Mouse (Mus musculus): ENCODE data around the gene Cacna1s.

Gene Cacna1s

DNA sequence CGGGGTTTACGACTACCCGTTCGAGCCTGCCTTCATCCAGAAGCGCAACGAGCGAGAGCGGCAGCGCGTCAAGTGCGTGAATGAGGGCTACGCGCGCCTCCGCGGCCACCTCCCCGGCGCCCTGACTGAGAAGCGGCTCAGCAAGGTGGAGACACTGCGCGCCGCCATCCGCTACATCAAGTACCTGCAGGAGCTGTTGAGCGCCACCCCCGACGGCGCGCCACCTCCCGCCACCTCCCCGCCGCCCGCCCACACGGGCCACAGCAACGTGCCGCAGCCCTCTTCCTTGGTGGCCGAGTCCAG lies 1.6 kb upstream of the Cacna1s start:
- in situ Hi-C loops (cut with MboI, MseI): loop anchor here (10.0 to 25.0 kb wide), 2 partner anchors 1211 to 1746 kb away; no protein-coding TSS in a partner anchor

DNA sequence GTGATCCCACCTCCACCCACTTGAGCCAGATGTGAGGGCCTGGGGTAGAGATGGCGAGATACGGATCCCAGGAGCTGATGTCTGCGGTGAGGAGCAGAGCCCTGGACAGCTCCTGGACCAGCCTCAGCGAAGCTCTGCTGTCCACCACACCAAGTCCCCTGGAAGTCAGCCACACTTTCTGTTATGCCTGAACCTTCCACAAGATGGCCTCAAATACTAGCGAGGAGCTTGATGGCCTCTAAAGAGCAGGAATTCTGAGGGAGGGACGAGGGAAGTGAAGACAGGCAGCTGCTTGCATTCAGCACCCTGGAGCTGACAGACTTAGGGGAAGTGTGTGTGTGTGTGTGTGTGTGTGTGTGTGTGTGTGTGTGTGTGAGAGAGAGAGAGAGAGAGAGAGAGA lies 1.1 kb upstream of the Cacna1s start:
- in situ Hi-C loops (cut with MboI, MseI): loop anchor here (10.0 to 25.0 kb wide), 2 partner anchors 1211 to 1747 kb away; no protein-coding TSS in a partner anchor

GRCm38 (mm10) chr1:136055771-136056170 lies 3.2 kb downstream of the Cacna1s start:
- in situ Hi-C loops (cut with MboI, MseI): loop anchor here (10.0 to 25.0 kb wide), 2 partner anchors 1207 to 1751 kb away; no protein-coding TSS in a partner anchor

- in situ Hi-C loops (cut with MboI, MseI): loop anchor here (10.0 to 25.0 kb wide), 2 partner anchors 1204 to 1754 kb away; no protein-coding TSS in a partner anchor
Measured at GRCm38 (mm10) chr1:136058594-136058993, 6.0 kb downstream of the Cacna1s start.

- in situ Hi-C loops (cut with MboI, MseI): loop anchor here (25.0 kb wide), 1 partner anchor 1201 kb away; no protein-coding TSS in a partner anchor
Measured at GRCm38 (mm10) chr1:136061041-136061789, 8.7 kb downstream of the Cacna1s start.

DNA sequence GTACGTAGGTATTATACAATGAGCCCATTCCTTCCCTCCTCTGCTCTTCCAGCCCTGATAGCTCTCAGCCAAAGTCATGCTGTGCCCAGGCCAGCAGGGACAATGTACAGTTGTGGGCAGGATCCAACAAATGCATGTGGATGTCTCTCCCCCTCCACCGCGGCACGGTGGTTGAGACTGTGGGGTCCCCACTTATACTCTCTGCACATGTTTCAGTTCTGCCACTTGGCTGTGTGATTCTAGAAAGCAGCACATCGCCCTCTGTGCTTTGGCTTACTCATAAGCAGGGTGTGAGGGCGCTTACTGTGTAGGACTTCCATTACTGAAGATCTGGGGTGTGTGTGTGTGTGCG lies 9.2 kb downstream of the Cacna1s start:
- in situ Hi-C loops (cut with MboI, MseI): loop anchor here (25.0 kb wide), 1 partner anchor 1201 kb away; no protein-coding TSS in a partner anchor

DNA sequence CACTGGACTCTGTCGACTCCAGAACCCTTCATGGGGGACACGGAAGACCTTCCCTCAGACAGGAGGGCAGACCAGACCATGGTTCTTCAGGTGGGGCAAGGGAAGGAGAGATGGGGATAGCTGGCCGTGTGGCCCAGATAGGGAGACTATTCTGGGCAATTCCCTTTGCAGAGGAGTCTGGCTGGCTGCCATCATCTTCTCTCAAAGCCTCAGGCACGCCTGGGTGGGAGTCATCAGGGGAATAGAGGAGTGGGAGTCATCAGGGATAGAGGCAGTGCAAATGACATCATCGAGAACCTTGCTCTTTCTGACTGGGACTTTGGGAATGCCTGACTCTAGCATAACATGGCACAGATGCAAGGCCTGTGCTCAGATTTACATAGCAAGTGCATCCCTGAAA lies 11.4 kb downstream of the Cacna1s start:
- in situ Hi-C loops (cut with MboI, MseI): loop anchor here (25.0 kb wide), 1 partner anchor 1198 kb away; no protein-coding TSS in a partner anchor

- in situ Hi-C loops (cut with MboI, MseI): loop anchor here (25.0 kb wide), 1 partner anchor 1196 kb away; no protein-coding TSS in a partner anchor
Measured at GRCm38 (mm10) chr1:136066621-136067020, 14.1 kb downstream of the Cacna1s start.

- in situ Hi-C loops (cut with MboI, MseI): loop anchor here (25.0 kb wide), 1 partner anchor 1195 kb away; no protein-coding TSS in a partner anchor
Measured at GRCm38 (mm10) chr1:136067579-136067978, 15.0 kb downstream of the Cacna1s start.

- in situ Hi-C loops (cut with MboI, MseI): loop anchor here (10.0 kb wide), 1 partner anchor 1479 kb away; no protein-coding TSS in a partner anchor
Measured at GRCm38 (mm10) chr1:136076086-136076485, 23.5 kb downstream of the Cacna1s start.

DNA sequence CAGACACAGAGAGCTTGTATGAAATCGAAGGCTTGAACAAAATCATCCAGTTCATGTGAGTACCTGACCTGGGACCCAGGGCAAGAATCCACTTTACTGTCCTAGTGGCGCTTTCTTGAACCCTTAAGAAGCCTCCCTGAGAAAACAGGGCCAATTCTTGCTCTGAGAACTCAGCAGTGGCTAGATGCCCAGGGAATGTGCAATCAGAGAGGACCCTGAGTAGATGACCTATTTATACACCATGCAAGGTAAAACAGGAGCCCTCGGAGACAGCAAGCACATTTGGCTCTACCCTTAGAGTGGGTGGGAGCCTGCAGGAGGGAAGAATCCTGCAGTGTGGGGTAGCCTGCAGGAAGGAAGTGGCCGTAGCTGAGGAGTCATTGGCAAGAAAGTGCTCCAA lies 25.1 kb downstream of the Cacna1s start:
- in situ Hi-C loops (cut with MboI, MseI): loop anchor here (10.0 kb wide), 1 partner anchor 1477 kb away; no protein-coding TSS in a partner anchor

- in situ Hi-C loops (cut with MboI, MseI): loop anchor here (10.0 kb wide), 1 partner anchor 1426 kb away; no protein-coding TSS in a partner anchor
Measured at GRCm38 (mm10) chr1:136081161-136081560, 28.6 kb downstream of the Cacna1s start.

- in situ Hi-C loops (cut with MboI, MseI): loop anchor here (10.0 kb wide), 1 partner anchor 1431 kb away; no protein-coding TSS in a partner anchor
Measured at GRCm38 (mm10) chr1:136085988-136086685, 33.6 kb downstream of the Cacna1s start.

DNA sequence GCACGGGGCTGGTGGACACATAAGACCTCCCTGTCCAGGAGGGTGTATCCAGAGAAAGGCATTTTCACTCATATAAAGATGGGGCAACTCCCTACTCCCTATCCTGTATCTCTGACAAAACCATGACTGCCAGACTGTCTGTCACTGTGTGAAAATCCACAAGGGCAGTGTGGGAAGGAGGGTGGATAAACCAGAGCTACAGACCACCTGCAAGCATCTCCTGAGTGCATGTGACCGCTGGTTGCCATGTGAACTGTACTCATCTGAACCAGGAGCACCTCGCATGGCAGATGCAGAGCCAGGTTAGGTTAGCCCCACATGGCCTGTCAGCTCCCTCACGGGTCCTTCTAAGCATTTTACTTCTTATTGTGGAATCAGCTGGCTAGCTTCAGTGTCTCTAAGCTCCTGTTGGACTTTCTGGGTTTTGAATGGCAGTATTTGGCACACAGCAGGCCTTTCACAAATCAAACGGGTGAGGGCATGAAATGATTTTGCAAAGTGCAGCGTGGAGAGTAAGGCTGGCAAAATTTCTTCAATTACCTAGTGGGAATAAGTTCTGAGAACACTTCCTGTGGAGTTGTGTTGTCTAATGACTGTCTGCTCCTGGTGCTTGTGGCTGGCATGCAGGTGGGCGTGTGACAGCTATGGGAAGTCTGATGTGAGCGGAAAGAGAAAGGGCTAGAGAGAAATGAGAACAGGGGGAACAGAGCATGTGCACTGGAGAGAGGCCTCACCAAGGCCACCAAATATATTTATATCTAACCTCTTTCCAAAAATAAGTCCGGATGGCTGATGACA lies 37.0 kb downstream of the Cacna1s start:
- in situ Hi-C loops (cut with MboI, MseI): loop anchor here (10.0 kb wide), 1 partner anchor 1435 kb away; no protein-coding TSS in a partner anchor

GRCm38 (mm10) chr1:136093726-136094125 lies 41.2 kb downstream of the Cacna1s start:
- in situ Hi-C loops (cut with MboI, MseI): no loop called here

GRCm38 (mm10) chr1:136094807-136095206 lies 42.3 kb downstream of the Cacna1s start:
- in situ Hi-C loops (cut with MboI, MseI): no loop called here

DNA sequence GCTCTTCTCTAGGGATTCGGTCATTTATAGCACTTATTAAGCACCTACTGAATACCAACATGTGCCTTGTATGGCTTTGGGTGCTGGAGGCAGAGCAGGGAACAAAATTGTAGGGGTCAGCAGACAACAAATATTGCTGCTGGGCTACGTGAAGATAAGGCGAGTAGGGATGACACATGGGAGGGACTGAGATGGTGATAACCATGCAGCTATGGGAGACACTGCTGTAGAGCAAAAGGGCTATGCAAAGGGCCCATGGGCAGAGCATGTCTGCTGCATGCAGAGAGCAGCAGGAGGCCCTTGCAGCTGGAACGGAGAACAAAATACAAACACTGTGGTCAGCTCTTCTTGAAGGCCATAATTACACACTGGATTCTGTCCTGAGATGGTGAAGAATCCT lies 49.5 kb downstream of the Cacna1s start:
- in situ Hi-C loops (cut with MboI, MseI): no loop called here

DNA sequence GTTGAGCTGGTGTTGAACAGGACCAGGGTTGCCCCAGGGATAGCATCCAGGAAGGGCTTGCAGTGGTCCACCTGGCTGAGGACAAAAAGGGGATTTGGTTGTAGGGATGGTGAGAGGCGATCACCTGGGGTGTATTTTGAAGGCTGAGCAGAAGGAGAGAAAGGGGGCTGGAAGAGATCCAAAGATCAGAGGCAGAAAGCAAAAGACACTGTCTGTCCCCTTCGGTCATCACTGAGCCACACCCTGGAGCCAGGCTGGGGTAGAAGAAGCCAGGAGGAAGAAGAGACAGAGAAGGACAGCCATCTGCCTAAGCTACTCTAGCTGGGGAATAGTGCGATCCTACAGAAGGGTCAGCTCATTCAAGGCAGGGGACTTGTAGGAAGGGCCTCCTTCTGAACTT lies 50.0 kb downstream of the Cacna1s start:
- in situ Hi-C loops (cut with MboI, MseI): no loop called here

DNA sequence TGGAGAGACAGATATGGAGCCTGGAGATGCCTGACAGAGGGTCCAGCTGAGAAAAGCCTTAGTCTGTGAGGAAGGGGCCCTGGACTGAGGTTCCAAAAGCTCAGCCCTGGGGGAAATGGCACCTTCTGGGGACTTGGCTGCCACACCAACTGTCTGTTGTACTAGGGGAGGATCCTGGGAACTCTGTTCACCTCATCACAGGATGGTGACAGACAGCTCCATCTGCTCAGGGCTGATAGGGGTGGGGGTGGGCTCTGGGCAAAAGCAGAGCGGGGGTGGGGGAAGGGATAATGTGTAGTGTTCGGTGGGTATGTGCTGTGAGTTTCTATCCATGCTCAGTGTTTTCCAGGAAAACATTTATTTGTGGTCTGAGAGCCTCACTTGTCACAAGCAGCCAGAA lies 50.4 kb downstream of the Cacna1s start:
- in situ Hi-C loops (cut with MboI, MseI): no loop called here

GRCm38 (mm10) chr1:136103696-136104095 lies 51.1 kb downstream of the Cacna1s start:
- in situ Hi-C loops (cut with MboI, MseI): no loop called here

DNA sequence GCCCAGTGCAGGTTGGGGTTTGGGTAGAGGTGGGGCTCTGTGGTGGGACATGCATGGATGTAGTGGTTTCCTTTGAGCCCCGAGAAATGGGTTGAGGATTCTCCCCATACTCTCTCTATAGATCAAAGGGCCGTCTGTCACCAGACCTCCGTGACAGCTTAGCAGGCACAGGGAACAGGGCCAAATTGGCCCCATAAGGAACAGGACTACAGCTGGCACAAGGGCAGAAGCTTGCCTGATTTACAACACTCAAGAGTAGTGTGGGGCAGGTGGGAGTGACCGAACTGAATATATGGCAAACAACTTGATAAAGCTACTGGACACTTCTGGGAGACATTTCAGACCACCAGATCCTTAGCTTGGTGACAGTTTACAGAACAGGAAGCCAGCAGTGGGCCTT lies 52.2 kb downstream of the Cacna1s start:
- in situ Hi-C loops (cut with MboI, MseI): no loop called here

Data from regulatory T cell (primary cell).